Mouse (Mus musculus): ENCODE results near the gene Bicc1. TPM values are rescaled to one million over a fixed set of nuclear protein-coding genes. Genes with fewer than 3 reads are reported as not detected.

Bicc1 gene
- total and polyA plus RNA-seq, 3 experiments, result 13.7 to 17.1 (median 14.6) TPM

DNA sequence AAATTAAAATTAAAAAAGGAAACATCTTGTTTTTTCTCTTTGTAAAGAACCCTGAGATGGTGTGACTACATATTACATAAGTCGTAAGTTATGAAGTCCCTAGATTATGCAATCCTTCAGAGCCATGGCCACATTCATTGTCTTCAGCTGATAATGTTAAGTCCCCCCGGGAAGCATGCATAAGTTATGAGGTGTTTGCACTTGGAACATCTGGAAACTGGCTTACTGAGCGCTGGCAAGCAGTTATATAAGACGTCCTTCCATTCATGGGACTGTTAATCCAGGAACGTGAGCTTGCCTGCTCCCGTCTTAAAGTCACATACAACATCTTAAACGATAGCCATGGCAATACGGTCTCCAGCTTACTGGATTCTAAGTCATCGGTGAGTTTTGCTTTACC is 151.5 kb downstream of the Bicc1 start:
- H3K4me1 ChIP-seq (ENCODE audit: control insufficient read depth, insufficient read depth, low read length), result peaks cover 4% of the 10 kb centered on the region
- no peak overlapping the region for H3K4me3 ChIP-seq
- H3K9ac ChIP-seq (ENCODE audit: low read depth, low read length), result no peak overlapping the region
- no peak for TF ChIP-seq POLR2A (IDR thresholded peaks at IDR 0.05; ENCODE audit: insufficient read depth, low read depth, low read length)
- no peak for TF ChIP-seq EP300 (IDR thresholded peaks at IDR 0.05; ENCODE audit: insufficient read depth, low read depth, low read length)
- TF ChIP-seq CTCF (IDR thresholded peaks at IDR 0.05), result no peak
- peak in 1 of 2 experiments; percentile 56 for DNase-seq
- H3K36me3 ChIP-seq (ENCODE audit: control insufficient read depth, insufficient read depth, low read length), result no peaks in the 10 kb centered on the region
- H3K27ac ChIP-seq, result peak overlapping the region; percentile 0; the same call in 1 of the 2 replicates
- no peaks in the 10 kb centered on the region for H3K27me3 ChIP-seq (ENCODE audit: control insufficient read depth, insufficient read depth, low read length)
- H3K79me2 ChIP-seq (replicated peaks; ENCODE audit: control insufficient read depth, insufficient read depth, low read length), result no peaks in the 10 kb centered on the region
- intact Hi-C loops (cut with DNase I), result no loop called here
- WGBS, result 64% methylated on average over 9 of the region's 9 CpGs

- H3K4me3 ChIP-seq, result no peak overlapping the region
- H3K27ac ChIP-seq, result no peak overlapping the region
- H3K36me3 ChIP-seq (ENCODE audit: control insufficient read depth, insufficient read depth, low read length), result no peaks in the 10 kb centered on the region
- no peak for DNase-seq
- no peak overlapping the region for H3K9ac ChIP-seq (ENCODE audit: low read depth, low read length)
- peaks cover 4% of the 10 kb centered on the region for H3K4me1 ChIP-seq (ENCODE audit: control insufficient read depth, insufficient read depth, low read length)
- no peaks in the 10 kb centered on the region for H3K79me2 ChIP-seq (replicated peaks; ENCODE audit: control insufficient read depth, insufficient read depth, low read length)
- intact Hi-C loops (cut with DNase I), result no loop called here
- no peaks in the 10 kb centered on the region for H3K27me3 ChIP-seq (ENCODE audit: control insufficient read depth, insufficient read depth, low read length)
- TF ChIP-seq POLR2A (IDR thresholded peaks at IDR 0.05; ENCODE audit: insufficient read depth, low read depth, low read length) (no peak), CTCF (IDR thresholded peaks at IDR 0.05) (no peak), EP300 (IDR thresholded peaks at IDR 0.05; ENCODE audit: insufficient read depth, low read depth, low read length) (no peak)
- WGBS, result 79% methylated on average over 5 of the region's 5 CpGs
Observed at GRCm38 (mm10) chr10:71007516-71007915, 152.0 kb downstream of the Bicc1 start.

DNA sequence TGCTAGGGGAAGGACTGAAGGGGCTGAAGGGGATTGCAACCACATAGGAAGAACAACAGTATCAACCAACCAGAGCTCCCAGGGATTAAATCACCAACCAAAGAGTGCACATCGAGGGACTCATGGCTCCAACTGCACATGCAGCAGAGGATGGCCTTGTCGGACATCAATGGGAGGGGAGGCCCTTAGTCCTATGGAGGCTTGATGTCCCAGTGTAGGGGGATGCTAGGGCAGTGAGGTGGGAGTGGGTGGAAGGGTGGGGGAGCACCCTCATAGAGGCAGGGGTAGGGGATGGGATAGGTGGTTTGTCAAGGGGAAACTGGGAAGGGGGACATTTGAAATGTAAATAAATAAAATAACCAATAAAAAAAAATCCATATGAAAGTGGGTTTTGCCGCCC is 152.5 kb downstream of the Bicc1 start:
- Histone ChIP-seq H3K27me3 (ENCODE audit: control insufficient read depth, insufficient read depth, low read length) (no peaks in the 10 kb centered on the region), H3K36me3 (ENCODE audit: control insufficient read depth, insufficient read depth, low read length) (no peaks in the 10 kb centered on the region), H3K79me2 (replicated peaks; ENCODE audit: control insufficient read depth, insufficient read depth, low read length) (no peaks in the 10 kb centered on the region), H3K4me1 (ENCODE audit: control insufficient read depth, insufficient read depth, low read length) (peaks cover 4% of the 10 kb centered on the region), H3K9ac (ENCODE audit: low read depth, low read length) (no peak overlapping the region), H3K4me3 (no peak overlapping the region), H3K27ac (no peak overlapping the region)
- no peak for TF ChIP-seq CTCF (IDR thresholded peaks at IDR 0.05)
- no peak for DNase-seq
- 87% methylated on average over 3 of the region's 3 CpGs for WGBS
- intact Hi-C loops (cut with DNase I), result no loop called here

- Histone ChIP-seq H3K9ac (ENCODE audit: low read depth, low read length) (no peak overlapping the region), H3K4me1 (ENCODE audit: control insufficient read depth, insufficient read depth, low read length) (peaks cover 2% of the 10 kb centered on the region), H3K79me2 (replicated peaks; ENCODE audit: control insufficient read depth, insufficient read depth, low read length) (no peaks in the 10 kb centered on the region), H3K27ac (no peak overlapping the region), H3K27me3 (ENCODE audit: control insufficient read depth, insufficient read depth, low read length) (no peaks in the 10 kb centered on the region), H3K4me3 (no peak overlapping the region), H3K36me3 (ENCODE audit: control insufficient read depth, insufficient read depth, low read length) (no peaks in the 10 kb centered on the region)
- no peak for DNase-seq
- intact Hi-C loops (cut with DNase I), result no loop called here
- WGBS, result 84% methylated on average over 2 of the region's 2 CpGs
- TF ChIP-seq EP300 (IDR thresholded peaks at IDR 0.05; ENCODE audit: insufficient read depth, low read depth, low read length), result no peak
- TF ChIP-seq CTCF (IDR thresholded peaks at IDR 0.05), result no peak
- TF ChIP-seq POLR2A (IDR thresholded peaks at IDR 0.05; ENCODE audit: insufficient read depth, low read depth, low read length), result no peak
Observed at GRCm38 (mm10) chr10:71002871-71003270, 156.6 kb downstream of the Bicc1 start.

- no peaks in the 10 kb centered on the region for H3K27me3 ChIP-seq (ENCODE audit: control insufficient read depth, insufficient read depth, low read length)
- no peaks in the 10 kb centered on the region for H3K79me2 ChIP-seq (replicated peaks; ENCODE audit: control insufficient read depth, insufficient read depth, low read length)
- TF ChIP-seq CTCF (IDR thresholded peaks at IDR 0.05), result no peak
- TF ChIP-seq POLR2A (IDR thresholded peaks at IDR 0.05; ENCODE audit: insufficient read depth, low read depth, low read length), result no peak
- TF ChIP-seq EP300 (IDR thresholded peaks at IDR 0.05; ENCODE audit: insufficient read depth, low read depth, low read length), result no peak
- intact Hi-C loops (cut with DNase I), result no loop called here
- H3K27ac ChIP-seq, result no peak overlapping the region
- 94% methylated on average over 4 of the region's 4 CpGs for WGBS
- no peaks in the 10 kb centered on the region for H3K36me3 ChIP-seq (ENCODE audit: control insufficient read depth, insufficient read depth, low read length)
- no peaks in the 10 kb centered on the region for H3K4me1 ChIP-seq (ENCODE audit: control insufficient read depth, insufficient read depth, low read length)
- H3K4me3 ChIP-seq, result no peak overlapping the region
- DNase-seq, result no peak
- no peak overlapping the region for H3K9ac ChIP-seq (ENCODE audit: low read depth, low read length)
Observed at GRCm38 (mm10) chr10:71002186-71002585, 157.3 kb downstream of the Bicc1 start.

- DNase-seq, result no peak
- Histone ChIP-seq H3K9ac (ENCODE audit: low read depth, low read length) (no peak overlapping the region), H3K4me3 (no peak overlapping the region), H3K36me3 (ENCODE audit: control insufficient read depth, insufficient read depth, low read length) (no peaks in the 10 kb centered on the region), H3K4me1 (ENCODE audit: control insufficient read depth, insufficient read depth, low read length) (0 out of 2 replicates have a peak, but pooled peaks cover 1% of the 10 kb centered on the region), H3K27ac (no peak overlapping the region), H3K27me3 (ENCODE audit: control insufficient read depth, insufficient read depth, low read length) (no peaks in the 10 kb centered on the region), H3K79me2 (replicated peaks; ENCODE audit: control insufficient read depth, insufficient read depth, low read length) (no peaks in the 10 kb centered on the region)
- 60% methylated on average over 4 of the region's 4 CpGs for WGBS
- TF ChIP-seq CTCF (IDR thresholded peaks at IDR 0.05), result peak; percentile 47
- TF ChIP-seq EP300 (IDR thresholded peaks at IDR 0.05; ENCODE audit: insufficient read depth, low read depth, low read length), result no peak
- intact Hi-C loops (cut with DNase I), result no loop called here
Observed at GRCm38 (mm10) chr10:70998136-70998535, 161.4 kb downstream of the Bicc1 start.

Data from heart, adult 2 months (tissue).